Mouse (Mus musculus) small intestine, adult 2 months (tissue): ENCODE measurements at regions not wholly inside any gene's neighbourhood (a gene's known extent, or its start where the extent isn't known, plus 50 kb on each side); places are given as distances from the start of the nearest gene placed in this dataset.
"Not testable (repeated sequence)": the region's sequence is repeated elsewhere in the genome, so short reads cannot be mapped to it uniquely, and the experiment has no call there.

ENCODE experiments used
- H3K27ac ChIP-seq: fragments of 200-500 bp; 2 replicates; pipeline ENCODE4 v1.5.1; 2012; ENCODE audit warnings: low read depth, low read length, control low read depth, inconsistent platforms; ENCODE audit not compliant: insufficient read depth
- H3K27me3 ChIP-seq: fragments of 200-500 bp; 2 replicates; pipeline ENCODE4 v1.6.1; 2012; ENCODE audit warnings: mild to moderate bottlenecking, moderate library complexity, low read length, inconsistent platforms; ENCODE audit not compliant: control insufficient read depth, insufficient read depth
- H3K36me3 ChIP-seq: fragments of 200-500 bp; 2 replicates; pipeline ENCODE4 v1.6.1; 2012; ENCODE audit warnings: mild to moderate bottlenecking, low read length, control low read depth, inconsistent platforms; ENCODE audit not compliant: control insufficient read depth, insufficient read depth
- H3K4me1 ChIP-seq: fragments of 200-500 bp; 2 replicates; pipeline ENCODE4 v1.6.1; 2012; ENCODE audit warnings: low read length, inconsistent platforms, mixed read lengths; ENCODE audit not compliant: control insufficient read depth, insufficient read depth, insufficient read length
- H3K4me3 ChIP-seq: fragments of 200-500 bp; 2 replicates; pipeline ENCODE4 v1.5.1; 2012; ENCODE audit warnings: low read depth, mild to moderate bottlenecking, control low read depth, inconsistent platforms, low read length, moderate library complexity
- CTCF ChIP-seq: fragments of 200-500 bp; IDR thresholded peaks from 2 replicates; pipeline ENCODE4 v1.5.1; 2012; ENCODE audit warnings: low read depth, mild to moderate bottlenecking, control low read depth, inconsistent platforms, low read length, moderate library complexity, mixed read lengths; ENCODE audit not compliant: insufficient replicate concordance, insufficient read length; ENCODE audit errors: extremely low read depth
- POLR2A ChIP-seq: fragments of 200-500 bp; IDR thresholded peaks from 2 replicates; pipeline ENCODE4 v1.6.1; 2012; ENCODE audit warnings: low read depth, mild to moderate bottlenecking, control low read depth, inconsistent platforms, low read length, moderate library complexity
- WGBS: fragments of 180-500 bp; shearing (Covaris S2); methylation state at CpG from one replicate; pipeline ENCODE4 v1.1.7; 2018; 5-methylcytosine and 5-hydroxymethylcytosine counted together

GRCm38 (mm10) chr17:16926200-16926599 is 137.7 kb upstream of the Zfp960 start:
- Histone ChIP-seq H3K4me1 (no peaks in the 10 kb centered on the region), H3K27ac (no peak overlapping the region), H3K36me3 (no peaks in the 10 kb centered on the region), H3K27me3 (no peaks in the 10 kb centered on the region), H3K4me3 (no peak overlapping the region)
- TF ChIP-seq CTCF (no peak), POLR2A (no peak)

GRCm38 (mm10) chr17:16951092-16952016 is 112.6 kb upstream of the Zfp960 start:
- H3K36me3 ChIP-seq, H3K27me3 ChIP-seq, H3K4me1 ChIP-seq: not testable (repeated sequence)
- peak overlapping the region; percentile 44 for H3K27ac ChIP-seq
- peak overlapping the region; percentile 63 for H3K4me3 ChIP-seq
- under 1% methylated on average over 23 of the region's 26 CpGs for WGBS

- not testable (repeated sequence) for H3K4me1 ChIP-seq, H3K27ac ChIP-seq, H3K4me3 ChIP-seq, H3K27me3 ChIP-seq, H3K36me3 ChIP-seq
- 10% methylated on average over 2 of the region's 2 CpGs for WGBS
Measured at GRCm38 (mm10) chr17:16952146-16952545, 111.8 kb upstream of the Zfp960 start.

GRCm38 (mm10) chr17:16997241-16997640 is 66.7 kb upstream of the Zfp960 start:
- H3K27ac ChIP-seq, H3K36me3 ChIP-seq, H3K4me3 ChIP-seq, H3K4me1 ChIP-seq, H3K27me3 ChIP-seq: not testable (repeated sequence)
- WGBS: 85% methylated on average over 21 of the region's 21 CpGs

GRCm38 (mm10) chr17:17004632-17005265 is 59.2 kb upstream of the Zfp960 start:
- H3K36me3 ChIP-seq, H3K4me1 ChIP-seq, H3K27me3 ChIP-seq: not testable (repeated sequence)
- 3% methylated on average over 16 of the region's 16 CpGs for WGBS
- peak overlapping the region; percentile 48 for H3K27ac ChIP-seq
- H3K4me3 ChIP-seq: peak overlapping the region; percentile 62

GRCm38 (mm10) chr17:17005267-17005666 is 58.6 kb upstream of the Zfp960 start:
- H3K27ac ChIP-seq: peak overlapping the region; percentile 48
- H3K36me3 ChIP-seq, H3K4me1 ChIP-seq, H3K27me3 ChIP-seq: not testable (repeated sequence)
- peak overlapping the region; percentile 62 for H3K4me3 ChIP-seq
- WGBS: 2% methylated on average over 11 of the region's 11 CpGs
